In the genomic region with DNA sequence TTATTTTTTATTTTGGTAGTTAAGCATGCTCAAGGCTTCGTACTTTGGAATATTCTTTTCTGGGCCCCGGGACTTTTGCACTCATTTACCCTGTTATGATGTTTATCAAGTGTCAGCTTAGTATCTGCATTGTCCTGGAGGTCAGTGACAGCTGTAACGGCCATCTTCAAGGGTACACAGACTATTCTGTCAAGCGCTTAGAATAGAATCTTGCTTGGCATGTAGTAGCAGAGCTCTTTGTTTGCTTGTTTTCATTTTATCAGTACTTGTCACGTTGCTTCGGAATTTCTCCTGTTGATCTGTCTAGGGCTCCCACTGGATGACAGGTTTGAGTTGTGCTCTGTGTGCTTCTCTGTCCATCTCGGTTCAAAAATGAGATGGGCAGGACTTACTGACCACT, we compare ENCODE assay signal across 9 mouse cellular contexts. TPM values are rescaled to one million over a fixed set of nuclear protein-coding genes. Genes with fewer than 3 reads are reported as not detected.
DNase-seq lines count a peak whose midpoint lies in the region; ATAC-seq and TF ChIP-seq lines count a peak whose summit lies in the region.
"Had no signal": no experiment of that assay in that cellular context is flagged by ENCODE, and none has a peak within 500 bp of the region (broad histone marks: within the 10 kb centered on the region; RNA-seq: fewer than 3 reads in every experiment).

No protein-coding gene starts in this region.

- TF ChIP-seq CTCF in lung, adult 2 months (IDR thresholded peaks at IDR 0.05; ENCODE audit: insufficient read depth, low read length) = no peak

- ATAC-seq in lung, embryonic 16.5 days (ENCODE audit: low read depth) = no peak
- 0 out of 2 replicates have a peak, but pooled peaks have one; percentile 3 for ATAC-seq in heart, embryonic 16.5 days (replicated peaks; ENCODE audit: extremely low read depth, insufficient read depth, low FRiP score)
- ATAC-seq in liver, embryonic 13.5 days (ENCODE audit: low read depth) = no peak

- H3K27me3 ChIP-seq in lung, embryonic 16.5 days (ENCODE audit: control insufficient read depth, insufficient read depth, low read depth, low read length) = no peaks in the 10 kb centered on the region
- no peaks in the 10 kb centered on the region for H3K27me3 ChIP-seq in heart, embryonic 16.5 days (ENCODE audit: control insufficient read depth, insufficient read depth, low read length)
- H3K27me3 ChIP-seq in liver, embryonic 13.5 days = no peaks in the 10 kb centered on the region

- no peaks in the 10 kb centered on the region for H3K9me3 ChIP-seq in lung, embryonic 16.5 days (ENCODE audit: control insufficient read depth, low read length)
- no peaks in the 10 kb centered on the region for H3K9me3 ChIP-seq in heart, embryonic 16.5 days (replicated peaks; ENCODE audit: control insufficient read depth, low read length)
- H3K9me3 ChIP-seq in liver, embryonic 13.5 days (replicated peaks) = no peaks in the 10 kb centered on the region

- peaks cover 28% of the 10 kb centered on the region for H3K36me3 ChIP-seq in lung, embryonic 16.5 days (ENCODE audit: control insufficient read depth, insufficient read depth, low read length)
- H3K36me3 ChIP-seq in heart, embryonic 16.5 days (ENCODE audit: control insufficient read depth, insufficient read depth) = peaks cover 32% of the 10 kb centered on the region
- H3K36me3 ChIP-seq in liver, embryonic 13.5 days = peaks cover 48% of the 10 kb centered on the region

- TF ChIP-seq POLR2A in lung, adult 2 months (IDR thresholded peaks at IDR 0.05; ENCODE audit: borderline replicate concordance, extremely low read depth, low read depth, low read length) = no peak

- WGBS in lung, embryonic 16.5 days = 58% methylated on average over 7 of the region's 7 CpGs
- 52% methylated on average over 7 of the region's 7 CpGs for WGBS in lung, adult 2 months
- 39% methylated on average over 7 of the region's 7 CpGs for WGBS in heart, embryonic 16.5 days
- 63% methylated on average over 7 of the region's 7 CpGs for WGBS in liver, embryonic 13.5 days (ENCODE audit: insufficient replicate concordance)

- no peak overlapping the region for H3K27ac ChIP-seq in lung, embryonic 16.5 days (ENCODE audit: low read length)
- H3K27ac ChIP-seq in heart, embryonic 16.5 days (ENCODE audit: low read length) = peak overlapping the region; percentile 92
- no peak overlapping the region for H3K27ac ChIP-seq in liver, embryonic 13.5 days

- H3K4me2 ChIP-seq in lung, embryonic 16.5 days (ENCODE audit: low read depth, low read length) = peak overlapping the region; percentile 84
- H3K4me2 ChIP-seq in heart, embryonic 16.5 days (ENCODE audit: low read depth, low read length) = peak overlapping the region; percentile 80
- peak overlapping the region; percentile 95 for H3K4me2 ChIP-seq in liver, embryonic 13.5 days

- no peak for DNase-seq in lung, adult 2 months
- DNase-seq in liver, embryonic 13.5 days = no peak
- no peak for DNase-seq in left cerebral cortex, adult 11 months (ENCODE audit: low spot score)
- DNase-seq in adrenal gland, postnatal 14 days = no peak
- no peak for DNase-seq in adrenal gland, postnatal 36 days
- DNase-seq: cerebellum, postnatal 10 days had no signal

- H3K4me1 ChIP-seq in lung, embryonic 16.5 days (replicated peaks; ENCODE audit: control insufficient read depth, insufficient read depth, low read length) = peaks cover 16% of the 10 kb centered on the region
- H3K4me1 ChIP-seq in lung, adult 2 months (ENCODE audit: control insufficient read depth, insufficient read depth, low read length) = peaks cover 7% of the 10 kb centered on the region; the same call in 1 of the 2 replicates
- peaks cover 18% of the 10 kb centered on the region for H3K4me1 ChIP-seq in heart, embryonic 16.5 days (ENCODE audit: control insufficient read depth, insufficient read depth, low read length)
- peaks cover 33% of the 10 kb centered on the region for H3K4me1 ChIP-seq in liver, embryonic 13.5 days (replicated peaks)

- peak overlapping the region; percentile 29; the same call in 1 of the 2 replicates for H3K9ac ChIP-seq in lung, embryonic 16.5 days (ENCODE audit: low read length)
- H3K9ac ChIP-seq in heart, embryonic 16.5 days (ENCODE audit: low read length) = peak overlapping the region; percentile 90
- H3K9ac ChIP-seq in liver, embryonic 13.5 days = peak overlapping the region; percentile 91

- H3K4me3 ChIP-seq in lung, embryonic 16.5 days (ENCODE audit: low read length) = peak overlapping the region; percentile 94
- H3K4me3 ChIP-seq in lung, adult 2 months (replicated peaks; ENCODE audit: extremely low read depth, low read depth, low read length) = no peak overlapping the region
- peak overlapping the region; percentile 79 for H3K4me3 ChIP-seq in heart, embryonic 16.5 days (ENCODE audit: low read length)
- H3K4me3 ChIP-seq in liver, embryonic 13.5 days (replicated peaks) = peak overlapping the region; percentile 80

RNA-seq across cellular contexts. Expression of a gene that starts 1.8 kb away (rescaled TPM):
- polyA plus RNA-seq in lung, embryonic 16.5 days (2015; fragmentation: Nextera tagmentation; extraction: Ambion mirVana) = 33.0 and 34.4 TPM in 2 replicates
- 159 and 186 TPM in 2 replicates for polyA plus RNA-seq in lung, adult 2 months (2012; rRNA removed)
- 35.9 and 37.7 TPM in 2 replicates for polyA plus RNA-seq in heart, embryonic 16.5 days (2015; fragmentation: Nextera tagmentation; extraction: Ambion mirVana)
- 18.9 and 19.7 TPM in 2 replicates for polyA plus RNA-seq in liver, embryonic 13.5 days (2015; fragmentation: Nextera tagmentation; extraction: Ambion mirVana)
- total RNA-seq in adrenal gland, postnatal 14 days (2021) = 125 and 126 TPM in 2 replicates
- 100 to 1,000 TPM; 122 to 188 TPM for total RNA-seq in adrenal gland, postnatal 36 days (2021)

RNA-seq across cellular contexts. Expression of a gene that starts 15.0 kb away (rescaled TPM):
- 145 and 147 TPM in 2 replicates for polyA plus RNA-seq in lung, embryonic 16.5 days (2015; fragmentation: Nextera tagmentation; extraction: Ambion mirVana)
- polyA plus RNA-seq in lung, adult 2 months (2012; rRNA removed) = 206 and 278 TPM in 2 replicates
- polyA plus RNA-seq in heart, embryonic 16.5 days (2015; fragmentation: Nextera tagmentation; extraction: Ambion mirVana) = 108 and 112 TPM in 2 replicates
- polyA plus RNA-seq in liver, embryonic 13.5 days (2015; fragmentation: Nextera tagmentation; extraction: Ambion mirVana) = 21.9 and 23.0 TPM in 2 replicates
- 92.7 and 101 TPM in 2 replicates for total RNA-seq in adrenal gland, postnatal 14 days (2021)
- total RNA-seq in adrenal gland, postnatal 36 days (2021) = 100 to 1,000 TPM; 132 to 167 TPM

RNA-seq across cellular contexts. Expression of a gene that starts 23.6 kb away (rescaled TPM):
- polyA plus RNA-seq in lung, embryonic 16.5 days (2015; fragmentation: Nextera tagmentation; extraction: Ambion mirVana) = not detected in 2 replicates
- polyA plus RNA-seq in lung, adult 2 months (2012; rRNA removed) = 0.21 and 0.33 TPM in 2 replicates
- polyA plus RNA-seq in heart, embryonic 16.5 days (2015; fragmentation: Nextera tagmentation; extraction: Ambion mirVana) = 0.14 TPM in 1 of 2 replicates, not detected in the other
- polyA plus RNA-seq in liver, embryonic 13.5 days (2015; fragmentation: Nextera tagmentation; extraction: Ambion mirVana) = not detected in 2 replicates
- not detected in 2 replicates for total RNA-seq in adrenal gland, postnatal 14 days (2021)
- total RNA-seq in adrenal gland, postnatal 36 days (2021) = not detected
- total RNA-seq: heart, postnatal 36 days had no signal

RNA-seq across cellular contexts. Expression of a gene that starts 27.1 kb away (rescaled TPM):
- polyA plus RNA-seq in lung, embryonic 16.5 days (2015; fragmentation: Nextera tagmentation; extraction: Ambion mirVana) = 66.5 and 71.7 TPM in 2 replicates
- polyA plus RNA-seq in lung, adult 2 months (2012; rRNA removed) = 22.4 and 23.5 TPM in 2 replicates
- polyA plus RNA-seq in heart, embryonic 16.5 days (2015; fragmentation: Nextera tagmentation; extraction: Ambion mirVana) = 36.7 and 47.0 TPM in 2 replicates
- polyA plus RNA-seq in liver, embryonic 13.5 days (2015; fragmentation: Nextera tagmentation; extraction: Ambion mirVana) = 4.0 and 4.4 TPM in 2 replicates
- 19.6 and 20.2 TPM in 2 replicates for total RNA-seq in adrenal gland, postnatal 14 days (2021)
- 10 to 100 TPM; 34.5 to 36.1 TPM for total RNA-seq in adrenal gland, postnatal 36 days (2021)

RNA-seq across cellular contexts. Expression of a gene that starts 40.1 kb away (rescaled TPM):
- polyA plus RNA-seq in lung, embryonic 16.5 days (2015; fragmentation: Nextera tagmentation; extraction: Ambion mirVana) = 0.11 and 0.16 TPM in 2 replicates
- polyA plus RNA-seq in lung, adult 2 months (2012; rRNA removed) = 4.8 and 6.6 TPM in 2 replicates
- polyA plus RNA-seq in heart, embryonic 16.5 days (2015; fragmentation: Nextera tagmentation; extraction: Ambion mirVana) = 0.11 and 0.24 TPM in 2 replicates
- polyA plus RNA-seq in liver, embryonic 13.5 days (2015; fragmentation: Nextera tagmentation; extraction: Ambion mirVana) = not detected in 2 replicates
- not detected in 2 replicates for total RNA-seq in adrenal gland, postnatal 14 days (2021)
- total RNA-seq in adrenal gland, postnatal 36 days (2021) = not detected

Comparison
In these comparisons a context has a peak if more than half of its experiments do, and no peak if none do; other contexts are left out.
1. H3K9ac ChIP-seq: peak in every context shown above with its lines; median percentile 91 in liver, embryonic 13.5 days; 90 in heart, embryonic 16.5 days; 29 in lung, embryonic 16.5 days.